Mouse (Mus musculus): ENCODE data around the gene Lin7a. TPM values are rescaled to one million over a fixed set of nuclear protein-coding genes. Genes with fewer than 3 reads are reported as not detected.
A peak's percentile ranks its signal among the peaks of the same experiment; 100 is the strongest.

Gene Lin7a
- polyA plus RNA-seq, 1 experiment from 2014 or later = 25.9 TPM

DNA sequence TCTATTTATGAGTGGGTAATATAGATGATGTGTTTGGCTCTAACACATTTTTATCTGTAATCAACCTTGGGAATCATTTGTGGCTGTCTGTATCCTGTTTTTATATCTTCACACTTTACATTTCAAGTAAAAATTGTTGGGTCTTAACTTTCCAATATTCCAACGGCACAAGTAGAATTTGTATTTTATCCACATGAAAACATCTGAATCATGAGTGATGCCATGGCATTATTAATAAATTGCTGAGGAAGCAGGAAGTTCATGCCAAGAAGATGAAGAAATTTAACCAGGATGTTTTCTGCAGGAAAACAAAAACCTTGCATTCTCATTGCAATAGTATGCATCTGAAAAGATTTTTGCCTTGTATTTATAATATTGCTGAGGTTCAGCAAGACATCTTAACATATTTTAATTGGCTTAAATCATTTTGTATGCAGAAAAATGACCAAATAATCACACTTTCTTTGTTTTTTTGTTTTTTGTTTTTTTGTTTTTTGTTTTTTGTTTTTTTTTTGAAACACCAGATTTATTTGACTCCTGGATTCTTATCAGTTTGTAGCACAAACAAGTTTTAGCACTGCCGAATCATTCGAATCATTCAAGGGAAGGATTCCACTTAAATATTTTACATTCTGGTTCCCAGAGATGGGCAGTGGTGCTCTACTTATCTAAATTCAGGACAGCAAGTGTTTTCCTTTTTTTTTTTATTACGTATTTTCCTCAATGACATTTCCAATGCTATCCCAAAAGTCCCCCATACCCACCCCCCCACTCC, 18.1 kb upstream of the Lin7a start:
- WGBS = 91% methylated on average over 4 of the region's 4 CpGs
- H3K4me3 ChIP-seq (ENCODE audit: low read depth, low read length) = no peak overlapping the region

GRCm38 (mm10) chr10:107254656-107255055, 16.8 kb upstream of the Lin7a start:
- H3K9me3 ChIP-seq (ENCODE audit: control insufficient read depth, low read length) = no peaks in the 10 kb centered on the region
- ATAC-seq (ENCODE audit: low FRiP score) = no peak
- no peak overlapping the region for H3K9ac ChIP-seq (ENCODE audit: low read depth, low read length)
- no peaks in the 10 kb centered on the region for H3K27me3 ChIP-seq (ENCODE audit: control insufficient read depth, insufficient read depth, low read length)
- no peak overlapping the region for H3K4me3 ChIP-seq (ENCODE audit: low read depth, low read length)
- no peaks in the 10 kb centered on the region for H3K36me3 ChIP-seq (ENCODE audit: control insufficient read depth, insufficient read depth, low read length)
- no peak overlapping the region for H3K27ac ChIP-seq (ENCODE audit: low read depth, low read length)
- H3K4me1 ChIP-seq (replicated peaks; ENCODE audit: control insufficient read depth, insufficient read depth, low read length) = no peaks in the 10 kb centered on the region
- no peak overlapping the region for H3K4me2 ChIP-seq (replicated peaks; ENCODE audit: low read depth, low read length)
- DNase-seq (ENCODE audit: low spot score) = no peak

More for the DNA sequence above, 18.1 kb upstream of the Lin7a start:
- Histone ChIP-seq H3K9me3 (ENCODE audit: control insufficient read depth, low read length) (no peaks in the 10 kb centered on the region), H3K36me3 (ENCODE audit: control insufficient read depth, insufficient read depth, low read length) (no peaks in the 10 kb centered on the region), H3K27me3 (ENCODE audit: control insufficient read depth, insufficient read depth, low read length) (no peaks in the 10 kb centered on the region), H3K27ac (ENCODE audit: low read depth, low read length) (no peak overlapping the region), H3K9ac (ENCODE audit: low read depth, low read length) (no peak overlapping the region), H3K4me2 (replicated peaks; ENCODE audit: low read depth, low read length) (no peak overlapping the region), H3K4me1 (replicated peaks; ENCODE audit: control insufficient read depth, insufficient read depth, low read length) (no peaks in the 10 kb centered on the region)
- no peak for DNase-seq (ENCODE audit: low spot score)
- ATAC-seq (ENCODE audit: low FRiP score) = no peak

GRCm38 (mm10) chr10:107255351-107256050, 16.0 kb upstream of the Lin7a start:
- Histone ChIP-seq H3K27me3 (ENCODE audit: control insufficient read depth, insufficient read depth, low read length) (no peaks in the 10 kb centered on the region), H3K4me3 (ENCODE audit: low read depth, low read length) (no peak overlapping the region), H3K27ac (ENCODE audit: low read depth, low read length) (no peak overlapping the region), H3K9ac (ENCODE audit: low read depth, low read length) (no peak overlapping the region), H3K4me2 (replicated peaks; ENCODE audit: low read depth, low read length) (no peak overlapping the region), H3K9me3 (ENCODE audit: control insufficient read depth, low read length) (no peaks in the 10 kb centered on the region), H3K4me1 (replicated peaks; ENCODE audit: control insufficient read depth, insufficient read depth, low read length) (no peaks in the 10 kb centered on the region), H3K36me3 (ENCODE audit: control insufficient read depth, insufficient read depth, low read length) (no peaks in the 10 kb centered on the region)
- ATAC-seq (ENCODE audit: low FRiP score) (no peak), DNase-seq (ENCODE audit: low spot score) (no peak)
- 89% methylated on average over 6 of the region's 6 CpGs for WGBS

- Histone ChIP-seq H3K4me2 (replicated peaks; ENCODE audit: low read depth, low read length) (no peak overlapping the region), H3K27me3 (ENCODE audit: control insufficient read depth, insufficient read depth, low read length) (no peaks in the 10 kb centered on the region), H3K27ac (ENCODE audit: low read depth, low read length) (no peak overlapping the region), H3K9ac (ENCODE audit: low read depth, low read length) (no peak overlapping the region), H3K4me1 (replicated peaks; ENCODE audit: control insufficient read depth, insufficient read depth, low read length) (no peaks in the 10 kb centered on the region), H3K4me3 (ENCODE audit: low read depth, low read length) (no peak overlapping the region), H3K9me3 (ENCODE audit: control insufficient read depth, low read length) (no peaks in the 10 kb centered on the region), H3K36me3 (ENCODE audit: control insufficient read depth, insufficient read depth, low read length) (no peaks in the 10 kb centered on the region)
- ATAC-seq (ENCODE audit: low FRiP score) = no peak
- WGBS = 79% methylated on average over 5 of the region's 5 CpGs
- no peak for DNase-seq (ENCODE audit: low spot score)
Observed at GRCm38 (mm10) chr10:107256451-107256960, 15.0 kb upstream of the Lin7a start.

DNA sequence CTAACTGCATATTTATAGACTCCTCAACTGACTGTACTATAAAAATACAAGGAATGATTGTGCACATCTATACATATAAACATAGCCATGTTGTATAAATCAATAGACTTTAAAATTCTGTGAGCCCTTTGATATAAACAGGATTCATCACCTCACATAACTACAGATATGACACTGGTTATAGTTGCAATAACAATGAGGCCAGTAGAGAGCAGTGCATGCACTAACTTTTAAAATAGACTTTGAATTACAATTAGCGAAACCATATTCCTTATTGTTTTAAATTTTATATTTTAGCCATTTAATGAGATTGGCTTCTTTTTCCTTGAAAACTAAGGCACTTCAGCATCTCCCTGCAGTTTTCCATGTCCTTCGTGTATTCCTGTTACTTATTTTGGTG, 11.1 kb upstream of the Lin7a start:
- ATAC-seq (ENCODE audit: low FRiP score) (no peak), DNase-seq (ENCODE audit: low spot score) (no peak)
- H3K9ac ChIP-seq (ENCODE audit: low read depth, low read length) = no peak overlapping the region
- H3K9me3 ChIP-seq (ENCODE audit: control insufficient read depth, low read length) = no peaks in the 10 kb centered on the region
- H3K4me1 ChIP-seq (replicated peaks; ENCODE audit: control insufficient read depth, insufficient read depth, low read length) = no peaks in the 10 kb centered on the region
- H3K4me3 ChIP-seq (ENCODE audit: low read depth, low read length) = no peak overlapping the region
- no peak overlapping the region for H3K4me2 ChIP-seq (replicated peaks; ENCODE audit: low read depth, low read length)
- 87% methylated on average over 2 of the region's 2 CpGs for WGBS
- no peaks in the 10 kb centered on the region for H3K27me3 ChIP-seq (ENCODE audit: control insufficient read depth, insufficient read depth, low read length)
- no peaks in the 10 kb centered on the region for H3K36me3 ChIP-seq (ENCODE audit: control insufficient read depth, insufficient read depth, low read length)
- H3K27ac ChIP-seq (ENCODE audit: low read depth, low read length) = no peak overlapping the region

DNA sequence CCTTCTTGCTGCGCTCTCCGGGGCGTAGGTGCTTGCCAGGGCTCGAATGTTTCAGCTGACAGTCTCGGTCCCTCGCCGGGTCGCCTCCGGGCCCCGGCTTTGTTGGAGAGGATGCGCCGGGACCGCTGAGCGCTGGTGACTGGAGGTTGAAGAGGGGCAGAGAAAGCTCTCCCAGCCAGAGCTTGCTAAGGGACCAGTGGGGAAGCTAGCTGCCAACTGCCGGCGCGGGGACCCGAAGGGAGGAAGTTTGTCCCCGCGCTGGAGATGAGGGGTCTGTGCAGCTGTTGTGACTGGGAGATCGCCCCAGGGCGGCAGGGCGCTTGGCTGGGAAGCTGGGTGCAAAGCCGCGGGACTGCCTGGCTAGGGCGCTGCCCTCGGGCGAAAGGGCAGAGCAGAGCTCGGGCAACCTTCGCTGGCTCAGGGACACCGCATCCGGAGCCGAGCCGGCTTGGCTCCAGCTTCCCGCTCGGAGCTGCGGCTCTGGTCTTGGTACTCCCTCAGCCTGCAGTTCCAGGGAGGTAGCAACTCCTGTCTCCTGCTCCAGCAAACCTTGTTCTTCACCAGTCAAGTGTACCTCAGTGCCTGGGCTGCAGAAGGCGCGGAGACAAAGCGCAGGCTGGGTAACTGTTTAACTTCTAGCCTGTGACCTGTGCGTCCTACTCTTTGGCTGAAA, 781 bp downstream of the Lin7a start:
- H3K27ac ChIP-seq (ENCODE audit: low read depth, low read length) = peak overlapping the region; percentile 72
- H3K4me1 ChIP-seq (replicated peaks; ENCODE audit: control insufficient read depth, insufficient read depth, low read length) = no peaks in the 10 kb centered on the region
- peaks cover 4% of the 10 kb centered on the region; the same call in 1 of the 2 replicates for H3K27me3 ChIP-seq (ENCODE audit: control insufficient read depth, insufficient read depth, low read length)
- H3K9ac ChIP-seq (ENCODE audit: low read depth, low read length) = peak overlapping the region; percentile 85
- DNase-seq (ENCODE audit: low spot score) = peak; percentile 69
- peak overlapping the region; percentile 92 for H3K4me2 ChIP-seq (replicated peaks; ENCODE audit: low read depth, low read length)
- ATAC-seq (ENCODE audit: low FRiP score) = peak; percentile 80
- WGBS = under 1% methylated on average over 41 of the region's 41 CpGs
- H3K4me3 ChIP-seq (ENCODE audit: low read depth, low read length) = peak overlapping the region; percentile 73
- no peaks in the 10 kb centered on the region for H3K9me3 ChIP-seq (ENCODE audit: control insufficient read depth, low read length)
- H3K36me3 ChIP-seq (ENCODE audit: control insufficient read depth, insufficient read depth, low read length) = no peaks in the 10 kb centered on the region

- Histone ChIP-seq H3K4me2 (replicated peaks; ENCODE audit: low read depth, low read length) (peak overlapping the region; percentile 92), H3K9ac (ENCODE audit: low read depth, low read length) (peak overlapping the region; percentile 85), H3K4me3 (ENCODE audit: low read depth, low read length) (peak overlapping the region; percentile 73), H3K4me1 (replicated peaks; ENCODE audit: control insufficient read depth, insufficient read depth, low read length) (no peaks in the 10 kb centered on the region), H3K36me3 (ENCODE audit: control insufficient read depth, insufficient read depth, low read length) (no peaks in the 10 kb centered on the region), H3K9me3 (ENCODE audit: control insufficient read depth, low read length) (no peaks in the 10 kb centered on the region), H3K27ac (ENCODE audit: low read depth, low read length) (peak overlapping the region; percentile 72), H3K27me3 (ENCODE audit: control insufficient read depth, insufficient read depth, low read length) (peaks cover 4% of the 10 kb centered on the region; the same call in 1 of the 2 replicates)
- WGBS = 6% methylated on average over 11 of the region's 11 CpGs
- no peak for DNase-seq (ENCODE audit: low spot score)
- ATAC-seq (ENCODE audit: low FRiP score) = peak; percentile 50
Observed at GRCm38 (mm10) chr10:107272804-107273145, 1.3 kb downstream of the Lin7a start.

DNA sequence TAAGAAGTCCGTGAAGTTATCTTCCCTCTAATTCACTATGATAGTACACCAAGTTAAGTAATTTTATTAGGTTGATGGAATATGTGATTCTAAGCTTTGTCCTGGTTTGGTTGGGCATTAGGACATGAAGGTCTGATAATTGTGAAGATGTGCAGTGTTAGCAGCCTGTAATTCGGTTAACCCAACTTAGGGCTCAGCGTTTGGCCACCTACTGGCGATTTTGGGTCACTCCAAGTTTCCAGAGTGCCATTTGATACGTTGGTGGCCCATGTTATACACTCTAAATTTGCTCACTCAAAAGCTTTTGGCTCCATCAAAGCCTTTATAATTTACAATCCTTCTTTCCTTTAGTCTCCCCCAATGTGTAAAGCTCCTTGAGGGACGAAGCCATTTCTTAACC, 2.4 kb downstream of the Lin7a start:
- Histone ChIP-seq H3K9ac (ENCODE audit: low read depth, low read length) (no peak overlapping the region), H3K27ac (ENCODE audit: low read depth, low read length) (no peak overlapping the region), H3K9me3 (ENCODE audit: control insufficient read depth, low read length) (no peaks in the 10 kb centered on the region), H3K27me3 (ENCODE audit: control insufficient read depth, insufficient read depth, low read length) (peaks cover 4% of the 10 kb centered on the region; the same call in 1 of the 2 replicates), H3K36me3 (ENCODE audit: control insufficient read depth, insufficient read depth, low read length) (no peaks in the 10 kb centered on the region), H3K4me3 (ENCODE audit: low read depth, low read length) (no peak overlapping the region), H3K4me2 (replicated peaks; ENCODE audit: low read depth, low read length) (no peak overlapping the region), H3K4me1 (replicated peaks; ENCODE audit: control insufficient read depth, insufficient read depth, low read length) (no peaks in the 10 kb centered on the region)
- 45% methylated on average over 6 of the region's 6 CpGs for WGBS
- DNase-seq (ENCODE audit: low spot score) = peak; percentile 48
- no peak for ATAC-seq (ENCODE audit: low FRiP score)
